Mouse (Mus musculus) limb, embryonic 15.5 days (tissue): Measurements from ENCODE around the gene Cyp2c70. TPM values are rescaled to one million over a fixed set of nuclear protein-coding genes. Genes with fewer than 3 reads are reported as not detected.
"Not testable (repeated sequence)": the region's sequence is repeated elsewhere in the genome, so short reads cannot be mapped to it uniquely, and the experiment has no call there.

Source experiments
- ATAC-seq: fragments of 200-750 bp; cut with Nextera tagmentation; 2 replicates; pipeline ENCODE4 v1.8.0; 2017; ENCODE audit warnings: low read depth, moderate TSS enrichment; ENCODE audit not compliant: insufficient number of reproducible peaks, low FRiP score, low TSS enrichment
- H3K27ac ChIP-seq: fragments of 300-500 bp; sonication (generic); 2 replicates; pipeline ENCODE4 v1.5.1; 2015; ENCODE audit warnings: moderate library complexity, mild to moderate bottlenecking, inconsistent platforms
- H3K27me3 ChIP-seq: fragments of 300-500 bp; sonication (generic); 2 replicates; pipeline ENCODE4 v1.6.1; 2015; ENCODE audit warnings: inconsistent platforms
- H3K36me3 ChIP-seq: fragments of 300-500 bp; sonication (generic); 2 replicates; pipeline ENCODE4 v1.6.1; 2015; ENCODE audit warnings: inconsistent platforms
- H3K4me1 ChIP-seq: fragments of 300-500 bp; sonication (generic); 2 replicates; pipeline ENCODE4 v1.6.1; 2015; ENCODE audit warnings: inconsistent platforms
- H3K4me2 ChIP-seq: fragments of 300-500 bp; sonication (generic); 2 replicates; pipeline ENCODE4 v1.6.1; 2015; ENCODE audit warnings: mild to moderate bottlenecking, inconsistent platforms
- H3K4me3 ChIP-seq: fragments of 300-500 bp; sonication (generic); 2 replicates; pipeline ENCODE4 v1.5.1; 2015; ENCODE audit warnings: mild to moderate bottlenecking, inconsistent platforms
- H3K9ac ChIP-seq: fragments of 300-500 bp; sonication (generic); 2 replicates; pipeline ENCODE4 v1.6.1; 2015; ENCODE audit warnings: inconsistent platforms
- H3K9me3 ChIP-seq: fragments of 300-500 bp; sonication (generic); 2 replicates; pipeline ENCODE4 v1.6.1; 2016; ENCODE audit warnings: inconsistent platforms
- WGBS: fragments of 180-500 bp; shearing (Covaris S2); methylation state at CpG from one replicate; pipeline ENCODE4 v1.1.7; 2015; 5-methylcytosine and 5-hydroxymethylcytosine counted together
- polyA plus RNA-seq: library from polyadenylated mRNA; unstranded; fragments of >200 nt; fragmentation: Nextera tagmentation; extraction: Ambion mirVana; gene quantifications from 2 replicates; pipeline ENCODE4 v1.2.1, GENCODE M21; 2015

Gene Cyp2c70
- polyA plus RNA-seq, 1 experiment from 2014 or later, result not detected

GRCm38 (mm10) chr19:40178311-40178710, 8.8 kb downstream of the Cyp2c70 start:
- Histone ChIP-seq H3K36me3 (no peaks in the 10 kb centered on the region), H3K9me3 (no peaks in the 10 kb centered on the region), H3K9ac (no peak overlapping the region), H3K27me3 (no peaks in the 10 kb centered on the region), H3K4me3 (no peak overlapping the region), H3K4me1 (no peaks in the 10 kb centered on the region), H3K27ac (no peak overlapping the region), H3K4me2 (no peak overlapping the region)
- WGBS, result 77% methylated on average over 4 of the region's 4 CpGs
- no peak for ATAC-seq

GRCm38 (mm10) chr19:40168391-40168790, 18.7 kb downstream of the Cyp2c70 start:
- H3K27ac ChIP-seq, ATAC-seq, H3K9ac ChIP-seq, H3K27me3 ChIP-seq, H3K9me3 ChIP-seq, H3K4me2 ChIP-seq, H3K36me3 ChIP-seq, H3K4me3 ChIP-seq, H3K4me1 ChIP-seq: not testable (repeated sequence)
- 85% methylated on average over 4 of the region's 4 CpGs for WGBS

GRCm38 (mm10) chr19:40126996-40127395, 60.1 kb downstream of the Cyp2c70 start:
- 29% methylated on average over 2 of the region's 2 CpGs for WGBS
- H3K27ac ChIP-seq, H3K9me3 ChIP-seq, H3K9ac ChIP-seq, H3K4me2 ChIP-seq, H3K4me3 ChIP-seq, H3K27me3 ChIP-seq, H3K36me3 ChIP-seq, H3K4me1 ChIP-seq, ATAC-seq: not testable (repeated sequence)

GRCm38 (mm10) chr19:40125165-40125564, 62.0 kb downstream of the Cyp2c70 start:
- H3K36me3 ChIP-seq, H3K27ac ChIP-seq, ATAC-seq, H3K4me3 ChIP-seq, H3K9me3 ChIP-seq, H3K27me3 ChIP-seq, H3K9ac ChIP-seq, H3K4me1 ChIP-seq, H3K4me2 ChIP-seq: not testable (repeated sequence)
- WGBS, result 87% methylated on average over 3 of the region's 3 CpGs

- not testable (repeated sequence) for ATAC-seq, H3K36me3 ChIP-seq, H3K4me2 ChIP-seq, H3K27ac ChIP-seq, H3K4me3 ChIP-seq, H3K9me3 ChIP-seq, H3K9ac ChIP-seq, H3K4me1 ChIP-seq, H3K27me3 ChIP-seq
- 82% methylated on average over 13 of the region's 13 CpGs for WGBS
Observed at GRCm38 (mm10) chr19:40119624-40120023, 67.5 kb downstream of the Cyp2c70 start.

Other genes starting within 250 kb of the Cyp2c70 start
- not detected in 2 replicates for gene Cyp2c37, start 194.9 kb downstream of the Cyp2c70 start, polyA plus RNA-seq
- not detected in 2 replicates for gene Cyp2c54, start 113.5 kb downstream of the Cyp2c70 start, polyA plus RNA-seq
- gene Cyp2c50, start 97.6 kb downstream of the Cyp2c70 start, polyA plus RNA-seq, result not detected in 2 replicates
- gene Pdlim1, start 84.5 kb upstream of the Cyp2c70 start, polyA plus RNA-seq, result 179 and 204 TPM in 2 replicates